Comparison of ENCODE assay signal across 25 mouse cellular contexts in genomic region chr1:86256311-86256710, GRCm38 (mm10). TPM values are rescaled to one million over a fixed set of nuclear protein-coding genes. Genes with fewer than 3 reads are reported as not detected.
DNase-seq lines count a peak whose midpoint lies in the region; ATAC-seq lines count a peak whose summit lies in the region.
"Had no signal": no experiment of that assay in that cellular context is flagged by ENCODE, and none has a peak within 500 bp of the region (broad histone marks: within the 10 kb centered on the region; RNA-seq: fewer than 3 reads in every experiment).

No protein-coding gene starts in this region.

- no peak overlapping the region for H3K27ac ChIP-seq in forebrain, embryonic 11.5 days (ENCODE audit: low read depth, low read length)
- H3K27ac ChIP-seq: embryonic facial prominence, embryonic 13.5 days; forebrain, embryonic 12.5 days; hindbrain, embryonic 13.5 days; liver, embryonic 14.5 days had no signal

- H3K4me1 ChIP-seq in forebrain, embryonic 11.5 days (replicated peaks; ENCODE audit: control insufficient read depth, insufficient read depth, low read length) = no peaks in the 10 kb centered on the region
- H3K4me1 ChIP-seq: embryonic facial prominence, embryonic 13.5 days; forebrain, embryonic 12.5 days; hindbrain, embryonic 13.5 days had no signal

- no peak overlapping the region for H3K4me2 ChIP-seq in forebrain, embryonic 11.5 days (ENCODE audit: low read depth, low read length, severe bottlenecking)
- H3K4me2 ChIP-seq: embryonic facial prominence, embryonic 13.5 days; forebrain, embryonic 12.5 days; hindbrain, embryonic 13.5 days had no signal

- no peak overlapping the region for H3K9ac ChIP-seq in forebrain, embryonic 11.5 days (ENCODE audit: low read length)
- H3K9ac ChIP-seq: embryonic facial prominence, embryonic 13.5 days; forebrain, embryonic 12.5 days; forebrain, postnatal 0 days; hindbrain, embryonic 13.5 days; liver, embryonic 14.5 days had no signal

- H3K9me3 ChIP-seq in forebrain, embryonic 11.5 days (ENCODE audit: control insufficient read depth, low read length) = no peaks in the 10 kb centered on the region
- H3K9me3 ChIP-seq: embryonic facial prominence, embryonic 13.5 days; forebrain, embryonic 12.5 days; hindbrain, embryonic 13.5 days had no signal

- no peak for ATAC-seq in forebrain, embryonic 11.5 days (replicated peaks; ENCODE audit: low FRiP score)
- ATAC-seq: activated CD4-positive, CD25-positive, alpha-beta regulatory T cell, adult 4 months; forebrain, postnatal 0 days; intestine, embryonic 16.5 days had no signal

- WGBS in forebrain, embryonic 11.5 days = 82% methylated on average over 4 of the region's 4 CpGs

- H3K4me3 ChIP-seq in forebrain, embryonic 11.5 days (ENCODE audit: low read depth, low read length) = no peak overlapping the region
- H3K4me3 ChIP-seq: embryonic facial prominence, embryonic 13.5 days; forebrain, embryonic 12.5 days; hindbrain, embryonic 13.5 days had no signal

- peak; percentile 9 for DNase-seq in 3T3-L1 (ENCODE audit: low read depth, low spot score)
- DNase-seq in brain, adult 2 months (ENCODE audit: low read depth, low spot score) = peak; percentile 74
- peak; percentile 21 for DNase-seq in cerebellum, adult 8-10 months
- peak; percentile 49 to 58 for DNase-seq in cerebellum, postnatal 25 days
- DNase-seq in forebrain, embryonic 11.5 days (ENCODE audit: low spot score) = no peak
- DNase-seq in urinary bladder, adult 18-20 months (ENCODE audit: low spot score in 2 of 2) = no peak
- DNase-seq in urinary bladder, postnatal 36 days (ENCODE audit: low spot score in 2 of 2) = no peak
- DNase-seq: adrenal gland, adult 8-10 months; forebrain, postnatal 0 days; gastrocnemius, postnatal 14 days; heart, postnatal 14 days; kidney, adult 9 months; kidney, postnatal 14 days; layer of hippocampus, adult 9-11 months; liver; lung, adult 2 months; lung, postnatal 10 days; midbrain, embryonic 14.5 days; thymus, adult 2 months had no signal

- no peaks in the 10 kb centered on the region for H3K27me3 ChIP-seq in forebrain, embryonic 11.5 days (ENCODE audit: control insufficient read depth, insufficient read depth, low read length)
- H3K27me3 ChIP-seq: embryonic facial prominence, embryonic 13.5 days; forebrain, embryonic 12.5 days; hindbrain, embryonic 13.5 days had no signal

- no peaks in the 10 kb centered on the region for H3K36me3 ChIP-seq in forebrain, embryonic 11.5 days (ENCODE audit: control insufficient read depth, insufficient read depth, low read length)
- H3K36me3 ChIP-seq: forebrain, embryonic 12.5 days had no signal

RNA-seq across cellular contexts. Expression of gene B3gnt7, which starts 46.3 kb away (rescaled TPM):
- 3.7 and 3.9 TPM in 2 replicates for polyA plus RNA-seq in forebrain, embryonic 11.5 days (2014; fragmentation: Nextera tagmentation; extraction: Ambion mirVana)

Comparison
In these comparisons a context has a peak if more than half of its experiments do, and no peak if none do; other contexts are left out.
1. DNase-seq: peak in 3T3-L1 (single experiment), brain, adult 2 months (single experiment), cerebellum, adult 8-10 months (single experiment) and cerebellum, postnatal 25 days (2 of 2); none in forebrain, embryonic 11.5 days (single experiment), urinary bladder, adult 18-20 months (0 of 2) and urinary bladder, postnatal 36 days (0 of 2).